Mouse (Mus musculus): ENCODE results near the gene Gm3233.

GRCm38 (mm10) chr10:77713734-77714133 lies 45.7 kb downstream of the Gm3233 start:
- TF ChIP-seq USF1 (IDR thresholded peaks at IDR 0.05; ENCODE audit: low read depth) (no peak), POLR2A (IDR thresholded peaks at IDR 0.05; ENCODE audit: insufficient read length, low read depth) (no peak), CEBPB (IDR thresholded peaks at IDR 0.05; ENCODE audit: insufficient read depth, poor library complexity, severe bottlenecking) (no peak), MAX (IDR thresholded peaks at IDR 0.05; ENCODE audit: low read depth) (no peak), POLR2AphosphoS2 (IDR thresholded peaks at IDR 0.05; ENCODE audit: insufficient read length, low read depth) (no peak), E2F4 (IDR thresholded peaks at IDR 0.05; ENCODE audit: insufficient read depth) (no peak)

Measured in myocyte (in vitro differentiated cells).